Mouse (Mus musculus): ENCODE data around the gene Olfr787. TPM values are rescaled to one million over a fixed set of nuclear protein-coding genes. Genes with fewer than 3 reads are reported as not detected.

Gene Olfr787
- polyA plus RNA-seq (2011; ENCODE audit: insufficient read depth, insufficient read length, low replicate concordance, missing spikeins), result 0.70 TPM in 1 of 2 replicates, not detected in the other

GRCm38 (mm10) chr10:129461562-129461961, at the start of gene Olfr787:
Gene Olfr787 (plus strand): TSS chr10:129461862.
- TF ChIP-seq CTCF (IDR thresholded peaks at IDR 0.05; ENCODE audit: control insufficient read depth, insufficient read depth, low read length) (no peak), POLR2A (IDR thresholded peaks at IDR 0.05; ENCODE audit: borderline replicate concordance, control insufficient read depth, low read depth, low read length) (no peak)
- WGBS, result 65% methylated on average over 3 of the region's 3 CpGs
- Histone ChIP-seq H3K27ac (ENCODE audit: control insufficient read depth, insufficient read depth, low read depth, low read length, poor library complexity) (no peak within 1 kb of the TSS), H3K4me3 (replicated peaks; ENCODE audit: control insufficient read depth, low read depth, low read length) (no peak within 1 kb of the TSS), H3K4me1 (ENCODE audit: control insufficient read depth, insufficient read depth, low read length) (no peaks in the 10 kb centered on the region)

GRCm38 (mm10) chr10:129427006-129427405, 34.7 kb upstream of the Olfr787 start, which contains the start of gene Olfr786:
Gene Olfr786 (plus strand): TSS chr10:129427306.
- no peak for TF ChIP-seq POLR2A (IDR thresholded peaks at IDR 0.05; ENCODE audit: borderline replicate concordance, control insufficient read depth, low read depth, low read length)
- no peak for TF ChIP-seq CTCF (IDR thresholded peaks at IDR 0.05; ENCODE audit: control insufficient read depth, insufficient read depth, low read length)
- Histone ChIP-seq H3K27ac (ENCODE audit: control insufficient read depth, insufficient read depth, low read depth, low read length, poor library complexity) (no peak within 1 kb of the TSS), H3K4me1 (ENCODE audit: control insufficient read depth, insufficient read depth, low read length) (no peaks in the 10 kb centered on the region), H3K4me3 (replicated peaks; ENCODE audit: control insufficient read depth, low read depth, low read length) (no peak within 1 kb of the TSS)

- no peaks in the 10 kb centered on the region for H3K4me1 ChIP-seq (ENCODE audit: control insufficient read depth, insufficient read depth, low read length)
- no peak for TF ChIP-seq POLR2A (IDR thresholded peaks at IDR 0.05; ENCODE audit: borderline replicate concordance, control insufficient read depth, low read depth, low read length)
- H3K27ac ChIP-seq (ENCODE audit: control insufficient read depth, insufficient read depth, low read depth, low read length, poor library complexity), result no peak within 1 kb of the TSS
- H3K4me3 ChIP-seq (replicated peaks; ENCODE audit: control insufficient read depth, low read depth, low read length), result no peak within 1 kb of the TSS
These were observed 9.0 kb downstream of the Olfr787 start, which contains the start of gene Olfr788 for GRCm38 (mm10) chr10:129470698-129471097. Gene Olfr788 (plus strand): TSS chr10:129470998.

- TF ChIP-seq POLR2A (IDR thresholded peaks at IDR 0.05; ENCODE audit: borderline replicate concordance, control insufficient read depth, low read depth, low read length), result no peak
- no peak for TF ChIP-seq CTCF (IDR thresholded peaks at IDR 0.05; ENCODE audit: control insufficient read depth, insufficient read depth, low read length)
- H3K4me1 ChIP-seq (ENCODE audit: control insufficient read depth, insufficient read depth, low read length), result no peaks in the 10 kb centered on the region
- 62% methylated on average over 2 of the region's 2 CpGs for WGBS
- no peak overlapping the region for H3K27ac ChIP-seq (ENCODE audit: control insufficient read depth, insufficient read depth, low read depth, low read length, poor library complexity)
- no peak overlapping the region for H3K4me3 ChIP-seq (replicated peaks; ENCODE audit: control insufficient read depth, low read depth, low read length)
These were observed 11.6 kb downstream of the Olfr787 start for GRCm38 (mm10) chr10:129473256-129473655.

DNA sequence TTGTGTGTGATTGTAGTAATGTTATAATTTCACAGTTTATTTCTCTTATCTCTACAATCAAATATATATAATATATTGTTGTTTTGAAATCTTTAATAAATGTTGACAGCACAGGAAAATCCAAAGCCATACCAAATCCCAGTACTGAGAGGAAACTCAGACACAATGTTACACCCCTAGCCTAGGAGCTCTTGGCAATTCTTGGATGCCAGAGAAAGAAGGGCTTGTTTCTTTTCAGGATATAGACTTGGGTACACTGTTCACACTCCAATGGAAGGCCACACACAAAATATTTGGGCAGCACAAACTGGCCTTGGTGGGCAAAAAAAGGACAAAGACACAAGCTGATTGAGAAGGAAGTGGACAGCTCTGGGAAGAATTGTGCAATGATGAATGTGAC, 12.1 kb downstream of the Olfr787 start:
- no peak for TF ChIP-seq POLR2A (IDR thresholded peaks at IDR 0.05; ENCODE audit: borderline replicate concordance, control insufficient read depth, low read depth, low read length)
- TF ChIP-seq CTCF (IDR thresholded peaks at IDR 0.05; ENCODE audit: control insufficient read depth, insufficient read depth, low read length), result no peak
- Histone ChIP-seq H3K27ac (ENCODE audit: control insufficient read depth, insufficient read depth, low read depth, low read length, poor library complexity) (no peak overlapping the region), H3K4me3 (replicated peaks; ENCODE audit: control insufficient read depth, low read depth, low read length) (no peak overlapping the region), H3K4me1 (ENCODE audit: control insufficient read depth, insufficient read depth, low read length) (no peaks in the 10 kb centered on the region)

DNA sequence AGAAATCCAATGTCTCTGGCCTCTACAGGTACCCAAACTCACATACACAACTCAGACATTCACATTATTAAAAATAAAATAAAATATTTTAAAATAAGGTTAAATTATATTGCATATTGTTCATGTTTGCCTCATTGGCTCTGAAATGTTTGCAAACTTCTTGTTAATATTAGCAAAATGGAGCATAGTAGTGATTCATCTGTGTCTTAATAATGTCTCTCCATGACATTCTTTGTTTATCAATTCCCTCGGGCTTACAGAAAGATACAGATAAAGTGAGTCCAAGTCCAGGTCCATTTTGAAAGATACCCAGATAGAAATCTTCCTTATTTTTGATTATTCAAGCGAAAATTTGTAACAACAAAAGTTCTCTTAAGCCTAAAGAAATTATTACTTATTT, 22.8 kb downstream of the Olfr787 start, which contains the start of gene Olfr789:
TSS of gene Olfr789 (plus strand) at position 301 of the 400 bp plus-strand sequence.
- WGBS, result 57% methylated on average over 2 of the region's 2 CpGs
- TF ChIP-seq CTCF (IDR thresholded peaks at IDR 0.05; ENCODE audit: control insufficient read depth, insufficient read depth, low read length) (no peak), POLR2A (IDR thresholded peaks at IDR 0.05; ENCODE audit: borderline replicate concordance, control insufficient read depth, low read depth, low read length) (no peak)
- Histone ChIP-seq H3K27ac (ENCODE audit: control insufficient read depth, insufficient read depth, low read depth, low read length, poor library complexity) (no peak within 1 kb of the TSS), H3K4me3 (replicated peaks; ENCODE audit: control insufficient read depth, low read depth, low read length) (no peak within 1 kb of the TSS), H3K4me1 (ENCODE audit: control insufficient read depth, insufficient read depth, low read length) (no peaks in the 10 kb centered on the region)

DNA sequence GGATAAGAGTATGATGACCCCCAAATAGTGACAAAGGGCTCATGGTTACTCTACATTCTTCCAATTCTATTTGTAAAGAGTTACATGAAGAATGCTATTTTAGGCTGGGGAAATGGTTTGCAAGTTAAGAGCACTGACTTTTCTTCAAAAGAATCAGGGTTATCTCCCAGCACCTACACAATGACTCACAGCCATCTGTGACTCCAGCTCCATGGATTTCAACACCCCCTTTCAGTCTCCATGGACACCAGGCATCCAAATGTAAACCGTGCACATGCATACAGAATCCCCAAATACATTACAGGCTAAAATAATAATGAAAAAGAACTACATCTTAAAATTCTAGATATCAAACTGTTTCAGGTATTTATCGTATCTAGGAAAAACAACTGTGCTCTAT, 28.4 kb downstream of the Olfr787 start:
- no peak for TF ChIP-seq POLR2A (IDR thresholded peaks at IDR 0.05; ENCODE audit: borderline replicate concordance, control insufficient read depth, low read depth, low read length)
- TF ChIP-seq CTCF (IDR thresholded peaks at IDR 0.05; ENCODE audit: control insufficient read depth, insufficient read depth, low read length), result no peak
- H3K4me1 ChIP-seq (ENCODE audit: control insufficient read depth, insufficient read depth, low read length), result no peaks in the 10 kb centered on the region
- H3K27ac ChIP-seq (ENCODE audit: control insufficient read depth, insufficient read depth, low read depth, low read length, poor library complexity), result no peak overlapping the region
- H3K4me3 ChIP-seq (replicated peaks; ENCODE audit: control insufficient read depth, low read depth, low read length), result no peak overlapping the region
- WGBS, result 81% methylated on average over 2 of the region's 2 CpGs

DNA sequence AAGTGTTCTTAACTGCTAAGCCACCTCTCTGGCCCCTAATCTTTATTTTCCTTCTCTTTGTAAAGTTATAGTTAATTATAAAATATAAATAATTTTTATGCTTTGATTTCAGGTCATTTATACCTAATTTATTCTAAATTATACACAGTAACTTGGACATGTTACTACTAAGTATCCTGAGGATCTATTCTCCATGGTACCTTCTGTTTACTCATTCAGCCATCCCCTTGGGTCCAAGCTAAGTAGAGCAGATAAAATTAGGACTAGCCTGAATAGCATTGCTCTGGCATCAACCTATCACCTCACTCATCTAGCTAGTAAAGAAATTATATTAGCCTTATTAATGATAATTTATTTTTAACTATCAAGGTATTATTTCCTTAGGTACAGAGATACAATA, 36.5 kb downstream of the Olfr787 start, which contains the start of gene Olfr790:
TSS of gene Olfr790 (plus strand) at position 301 of the 400 bp plus-strand sequence.
- H3K4me1 ChIP-seq (ENCODE audit: control insufficient read depth, insufficient read depth, low read length), result no peaks in the 10 kb centered on the region

More for the DNA sequence above, 36.5 kb downstream of the Olfr787 start, which contains the start of gene Olfr790:
- no peak for TF ChIP-seq CTCF (IDR thresholded peaks at IDR 0.05; ENCODE audit: control insufficient read depth, insufficient read depth, low read length)
- TF ChIP-seq POLR2A (IDR thresholded peaks at IDR 0.05; ENCODE audit: borderline replicate concordance, control insufficient read depth, low read depth, low read length), result no peak
- H3K27ac ChIP-seq (ENCODE audit: control insufficient read depth, insufficient read depth, low read depth, low read length, poor library complexity), result no peak within 1 kb of the TSS
- no peak within 1 kb of the TSS for H3K4me3 ChIP-seq (replicated peaks; ENCODE audit: control insufficient read depth, low read depth, low read length)

Other genes starting within 250 kb of the Olfr787 start
- gene Olfr774, start 225.7 kb upstream of the Olfr787 start, polyA plus RNA-seq (2011; ENCODE audit: insufficient read depth, insufficient read length, low replicate concordance, missing spikeins), result not detected in 2 replicates
- not detected in 2 replicates for gene Olfr775, start 213.4 kb upstream of the Olfr787 start, polyA plus RNA-seq (2011; ENCODE audit: insufficient read depth, insufficient read length, low replicate concordance, missing spikeins)
- not detected in 2 replicates for gene Olfr776, start 202.7 kb upstream of the Olfr787 start, polyA plus RNA-seq (2011; ENCODE audit: insufficient read depth, insufficient read length, low replicate concordance, missing spikeins)
- gene Olfr777, start 190.4 kb upstream of the Olfr787 start, polyA plus RNA-seq (2011; ENCODE audit: insufficient read depth, insufficient read length, low replicate concordance, missing spikeins), result not detected in 2 replicates
- gene Olfr780, start 143.7 kb upstream of the Olfr787 start, polyA plus RNA-seq (2011; ENCODE audit: insufficient read depth, insufficient read length, low replicate concordance, missing spikeins), result not detected in 2 replicates
- gene Olfr781, start 133.0 kb upstream of the Olfr787 start, polyA plus RNA-seq (2011; ENCODE audit: insufficient read depth, insufficient read length, low replicate concordance, missing spikeins), result not detected in 2 replicates
- not detected in 2 replicates for gene Olfr782, start 113.0 kb upstream of the Olfr787 start, polyA plus RNA-seq (2011; ENCODE audit: insufficient read depth, insufficient read length, low replicate concordance, missing spikeins)
- not detected in 2 replicates for gene Olfr784, start 77.8 kb upstream of the Olfr787 start, polyA plus RNA-seq (2011; ENCODE audit: insufficient read depth, insufficient read length, low replicate concordance, missing spikeins)
- gene Olfr785, start 56.4 kb upstream of the Olfr787 start, polyA plus RNA-seq (2011; ENCODE audit: insufficient read depth, insufficient read length, low replicate concordance, missing spikeins), result not detected in 2 replicates
- gene Olfr786, start 34.6 kb upstream of the Olfr787 start, polyA plus RNA-seq (2011; ENCODE audit: insufficient read depth, insufficient read length, low replicate concordance, missing spikeins), result not detected in 2 replicates
- not detected in 2 replicates for gene Olfr788, start 9.1 kb downstream of the Olfr787 start, polyA plus RNA-seq (2011; ENCODE audit: insufficient read depth, insufficient read length, low replicate concordance, missing spikeins)
- gene Olfr789, start 22.9 kb downstream of the Olfr787 start, polyA plus RNA-seq (2011; ENCODE audit: insufficient read depth, insufficient read length, low replicate concordance, missing spikeins), result not detected in 2 replicates
- gene Olfr790, start 36.6 kb downstream of the Olfr787 start, polyA plus RNA-seq (2011; ENCODE audit: insufficient read depth, insufficient read length, low replicate concordance, missing spikeins), result not detected in 2 replicates
- not detected in 2 replicates for gene Olfr791, start 59.9 kb downstream of the Olfr787 start, polyA plus RNA-seq (2011; ENCODE audit: insufficient read depth, insufficient read length, low replicate concordance, missing spikeins)
- gene Olfr792, start 77.3 kb downstream of the Olfr787 start, polyA plus RNA-seq (2011; ENCODE audit: insufficient read depth, insufficient read length, low replicate concordance, missing spikeins), result not detected in 2 replicates
- not detected in 2 replicates for gene Olfr794, start 105.8 kb downstream of the Olfr787 start, polyA plus RNA-seq (2011; ENCODE audit: insufficient read depth, insufficient read length, low replicate concordance, missing spikeins)
- gene Olfr796, start 150.7 kb downstream of the Olfr787 start, polyA plus RNA-seq (2011; ENCODE audit: insufficient read depth, insufficient read length, low replicate concordance, missing spikeins), result not detected in 2 replicates
- not detected in 2 replicates for gene Olfr798, start 166.1 kb downstream of the Olfr787 start, polyA plus RNA-seq (2011; ENCODE audit: insufficient read depth, insufficient read length, low replicate concordance, missing spikeins)
- gene Olfr799, start 175.6 kb downstream of the Olfr787 start, polyA plus RNA-seq (2011; ENCODE audit: insufficient read depth, insufficient read length, low replicate concordance, missing spikeins), result not detected in 2 replicates
- gene Olfr800, start 195.8 kb downstream of the Olfr787 start, polyA plus RNA-seq (2011; ENCODE audit: insufficient read depth, insufficient read length, low replicate concordance, missing spikeins), result not detected in 2 replicates
- not detected in 2 replicates for gene Olfr801, start 212.0 kb downstream of the Olfr787 start, polyA plus RNA-seq (2011; ENCODE audit: insufficient read depth, insufficient read length, low replicate concordance, missing spikeins)
- not detected in 2 replicates for gene Olfr802, start 226.3 kb downstream of the Olfr787 start, polyA plus RNA-seq (2011; ENCODE audit: insufficient read depth, insufficient read length, low replicate concordance, missing spikeins)
- not detected in 2 replicates for gene Olfr803, start 232.4 kb downstream of the Olfr787 start, polyA plus RNA-seq (2011; ENCODE audit: insufficient read depth, insufficient read length, low replicate concordance, missing spikeins)
- gene Olfr804, start 241.3 kb downstream of the Olfr787 start, polyA plus RNA-seq (2011; ENCODE audit: insufficient read depth, insufficient read length, low replicate concordance, missing spikeins), result 0.35 TPM in 1 of 2 replicates, not detected in the other

Data from bone marrow, adult 2 months (tissue).